Mouse (Mus musculus) MEL (cell line): ENCODE results near the gene Mul1. TPM values are rescaled to one million over a fixed set of nuclear protein-coding genes. Genes with fewer than 3 reads are reported as not detected.
"Not testable (repeated sequence)": the region's sequence is repeated elsewhere in the genome, so short reads cannot be mapped to it uniquely, and the experiment has no call there.

Experiments used
- DNase-seq: peaks from one replicate; pipeline ENCODE4 v3.0.0; 2011; ENCODE audit warnings: low read depth, low spot score
- H3K27ac ChIP-seq: 2 replicates; pipeline ENCODE4 v1.5.1; 2012; ENCODE audit warnings: low read depth, mild to moderate bottlenecking, control low read depth, low read length, moderate library complexity; ENCODE audit not compliant: control insufficient read depth
- H3K27me3 ChIP-seq, 2 experiments: fragments of 150-350 bp in 1 of 2; sonication (generic) in 1 of 2; 2 replicates each; pipeline ENCODE4 v1.6.1; 2012; ENCODE audit warnings: low read length in 2 of 2, mild to moderate bottlenecking in 2 of 2, improper control_type of control experiment in 1 of 2, moderate library complexity in 1 of 2; ENCODE audit not compliant: insufficient read depth in 2 of 2, control insufficient read depth in 1 of 2
- H3K36me3 ChIP-seq, 2 experiments: 2 replicates each; pipeline ENCODE4 v1.6.1; 2012 to 2014; ENCODE audit warnings: low read length in 2 of 2, improper control_type of control experiment in 1 of 2, inconsistent platforms in 1 of 2, mild to moderate bottlenecking in 1 of 2; ENCODE audit not compliant: insufficient read depth in 2 of 2, control insufficient read depth in 1 of 2
- H3K4me1 ChIP-seq, 2 experiments: fragments of 150-350 bp in 1 of 2; sonication (generic) in 1 of 2; 2 replicates each; pipeline ENCODE4 v1.6.1; 2012; ENCODE audit warnings: low read length in 2 of 2, improper control_type of control experiment in 1 of 2, mild to moderate bottlenecking in 1 of 2; ENCODE audit not compliant: insufficient read depth in 2 of 2, control insufficient read depth in 1 of 2
- H3K4me3 ChIP-seq, 2 experiments: fragments of 150-350 bp in 1 of 2; sonication (generic) in 1 of 2; 2 replicates each; pipeline ENCODE4 v1.5.1; 2012; ENCODE audit warnings: low read depth in 2 of 2, low read length in 2 of 2, mild to moderate bottlenecking in 2 of 2, moderate library complexity in 2 of 2, control low read depth in 1 of 2, improper control_type of control experiment in 1 of 2; ENCODE audit not compliant: control insufficient read depth in 1 of 2, insufficient read depth in 1 of 2
- H3K79me2 ChIP-seq: 2 replicates; pipeline ENCODE4 v1.6.1; 2012; ENCODE audit warnings: mild to moderate bottlenecking, low read length, moderate library complexity; ENCODE audit not compliant: control insufficient read depth, poor library complexity, insufficient read depth
- H3K9ac ChIP-seq: 2 replicates; pipeline ENCODE4 v1.6.1; 2012; ENCODE audit warnings: low read depth, mild to moderate bottlenecking, control low read depth, low read length, moderate library complexity; ENCODE audit not compliant: control insufficient read depth, poor library complexity, severe bottlenecking
- H3K9me3 ChIP-seq: fragments of 150-350 bp; sonication (generic); replicated peaks from 2 replicates; pipeline ENCODE4 v1.6.1; 2012; ENCODE audit warnings: mild to moderate bottlenecking, low read length, improper control_type of control experiment, moderate library complexity; ENCODE audit not compliant: insufficient read depth
- CHD1 ChIP-seq: IDR thresholded peaks from 2 replicates; pipeline ENCODE4 v1.6.1; 2012; ENCODE audit warnings: low read depth, mild to moderate bottlenecking, inconsistent platforms, low read length, improper control_type of control experiment
- CHD2 ChIP-seq: IDR thresholded peaks from 2 replicates; pipeline ENCODE4 v1.6.1; 2011; ENCODE audit warnings: low read length, improper control_type of control experiment
- CTCF ChIP-seq, 3 experiments: IDR thresholded peaks in 2 of 3; conservative IDR thresholded peaks in 1 of 3; 2 replicates each; pipeline ENCODE4 v1.5.1; 2011 to 2012; ENCODE audit warnings: low read length in 3 of 3, low read depth in 2 of 3, mild to moderate bottlenecking in 2 of 3, improper control_type of control experiment in 1 of 3, inconsistent platforms in 1 of 3, mixed read lengths in 1 of 3, moderate library complexity in 1 of 3; ENCODE audit not compliant: control insufficient read depth in 1 of 3, insufficient read depth in 1 of 3, poor library complexity in 1 of 3, severe bottlenecking in 1 of 3
- E2F4 ChIP-seq: IDR thresholded peaks from 2 replicates; pipeline ENCODE4 v1.6.1; 2011; ENCODE audit warnings: low read depth, low read length, improper control_type of control experiment, borderline replicate concordance
- ETS1 ChIP-seq: IDR thresholded peaks from 2 replicates; pipeline ENCODE4 v1.6.1; 2012; ENCODE audit warnings: low read depth, mild to moderate bottlenecking, inconsistent platforms, low read length, improper control_type of control experiment, moderate library complexity
- GABPA ChIP-seq: IDR thresholded peaks from 2 replicates; pipeline ENCODE4 v1.6.1; 2012; ENCODE audit warnings: low read depth, mild to moderate bottlenecking, inconsistent platforms, low read length, improper control_type of control experiment, moderate library complexity
- HCFC1 ChIP-seq: IDR thresholded peaks from 2 replicates; pipeline ENCODE4 v1.6.1; 2012; ENCODE audit warnings: low read depth, mild to moderate bottlenecking, inconsistent platforms, low read length, improper control_type of control experiment, moderate library complexity
- KAT2A ChIP-seq: conservative IDR thresholded peaks from 2 replicates; pipeline ENCODE4 v1.6.1; 2012; ENCODE audit warnings: low read depth, low read length, improper control_type of control experiment, inconsistent platforms
- MAX ChIP-seq: IDR thresholded peaks from 2 replicates; pipeline ENCODE4 v1.6.1; 2011; ENCODE audit warnings: low read length, improper control_type of control experiment
- MAZ ChIP-seq: IDR thresholded peaks from 2 replicates; pipeline ENCODE4 v1.6.1; 2012; ENCODE audit warnings: low read depth, mild to moderate bottlenecking, inconsistent platforms, low read length, improper control_type of control experiment
- MYC ChIP-seq: IDR thresholded peaks from 2 replicates; pipeline ENCODE4 v1.6.1; 2011; ENCODE audit warnings: low read depth, mild to moderate bottlenecking, low read length, improper control_type of control experiment, moderate library complexity
- NELFE ChIP-seq: IDR thresholded peaks from 2 replicates; pipeline ENCODE4 v1.6.1; 2011; ENCODE audit warnings: low read depth, low read length, improper control_type of control experiment
- NRF1 ChIP-seq: IDR thresholded peaks from 2 replicates; pipeline ENCODE4 v1.6.1; 2014; ENCODE audit warnings: low read depth, mild to moderate bottlenecking, inconsistent platforms, low read length, improper control_type of control experiment, moderate library complexity; ENCODE audit not compliant: poor library complexity, insufficient read depth, severe bottlenecking
- POLR2AphosphoS2 ChIP-seq: IDR thresholded peaks from 2 replicates; pipeline ENCODE4 v1.6.1; 2011; ENCODE audit warnings: low read length, improper control_type of control experiment
- POLR2AphosphoS5 ChIP-seq: IDR thresholded peaks from 2 replicates; pipeline ENCODE4 v1.6.1; 2012; ENCODE audit warnings: low read depth, borderline replicate concordance, mild to moderate bottlenecking, inconsistent platforms, low read length, moderate library complexity, mixed read lengths
- RAD21 ChIP-seq: IDR thresholded peaks from 2 replicates; pipeline ENCODE4 v1.6.1; 2011; ENCODE audit warnings: mild to moderate bottlenecking, low read depth, low read length, improper control_type of control experiment
- SMC3 ChIP-seq: IDR thresholded peaks from 2 replicates; pipeline ENCODE4 v1.6.1; 2011; ENCODE audit warnings: low read depth, low read length, improper control_type of control experiment
- TAL1 ChIP-seq: IDR thresholded peaks from 2 replicates; pipeline ENCODE4 v1.6.1; 2012; ENCODE audit warnings: mild to moderate bottlenecking, inconsistent platforms, low read length, moderate library complexity, mixed read lengths
- TCF12 ChIP-seq: IDR thresholded peaks from 2 replicates; pipeline ENCODE4 v1.6.1; 2014; ENCODE audit warnings: low read depth, mild to moderate bottlenecking, inconsistent platforms, low read length, improper control_type of control experiment, moderate library complexity
- USF2 ChIP-seq, 2 experiments: IDR thresholded peaks; 2 replicates each; pipeline ENCODE4 v1.6.1; 2011 to 2012; ENCODE audit warnings: improper control_type of control experiment in 2 of 2, low read length in 2 of 2, borderline replicate concordance in 1 of 2, inconsistent platforms in 1 of 2, low read depth in 1 of 2, mild to moderate bottlenecking in 1 of 2; ENCODE audit not compliant: insufficient read depth in 1 of 2
- ZMIZ1 ChIP-seq: IDR thresholded peaks from 2 replicates; pipeline ENCODE4 v1.6.1; 2012; ENCODE audit warnings: low read depth, mild to moderate bottlenecking, inconsistent platforms, low read length, improper control_type of control experiment, moderate library complexity
- polyA plus RNA-seq, 2 experiments: library from polyadenylated mRNA; stranded (reverse) in 1 of 2; unstranded in 1 of 2; fragments of >175 nt in 1 of 2; fragments of >200 nt in 1 of 2; gene quantifications; 2 replicates each; pipeline versions ENCODE4 v1.2.1 to v1.2.4; 2012; ENCODE audit warnings: low replicate concordance in 2 of 2, low read depth in 1 of 2; ENCODE audit not compliant: insufficient read length in 2 of 2, insufficient read depth in 1 of 2, missing spikeins in 1 of 2
- total RNA-seq: library from RNA; depleted of rRNA; stranded (reverse); fragments of 300-350 nt; gene quantifications from 2 replicates; pipeline ENCODE4 v1.2.3, GENCODE M21; 2012

The Mul1 gene
- total and polyA plus RNA-seq, 3 experiments = 31.3 to 31.9 TPM; not detected in 1

DNA sequence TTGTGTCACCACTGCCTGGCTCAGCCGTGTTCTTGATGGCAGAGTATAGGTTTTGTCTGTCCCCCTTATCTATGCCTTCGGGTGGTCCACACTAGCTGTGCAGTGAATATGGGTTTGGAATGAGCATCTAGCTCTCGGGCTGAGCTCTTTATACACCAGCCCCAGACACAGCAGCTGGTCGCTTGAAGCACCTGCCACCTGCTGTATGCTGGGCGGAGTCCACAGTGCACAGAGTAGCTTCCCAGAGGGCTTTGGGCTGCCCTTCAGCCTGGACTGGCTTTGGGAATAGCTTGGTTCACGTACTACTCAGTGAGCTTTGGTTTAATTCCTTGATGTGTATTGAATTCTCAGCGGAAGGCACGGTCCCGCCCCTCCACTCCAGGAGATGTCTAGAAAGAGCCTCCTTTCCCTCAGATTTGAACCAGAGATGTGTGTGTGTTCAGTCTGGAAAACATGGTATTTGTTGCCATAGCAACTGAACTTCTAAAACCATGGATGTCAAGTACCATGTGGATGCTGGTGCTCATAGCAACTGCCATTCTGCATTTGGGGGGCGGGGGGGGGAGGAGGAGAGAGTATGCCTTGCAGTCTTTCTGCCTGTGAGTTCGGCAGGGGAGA, 16.0 kb upstream of the Mul1 start:
- Histone ChIP-seq H3K36me3 (no peaks in the 10 kb centered on the region), H3K79me2 (no peaks in the 10 kb centered on the region), H3K9ac (no peak overlapping the region), H3K4me1 (no peaks in the 10 kb centered on the region), H3K9me3 (no peaks in the 10 kb centered on the region), H3K27me3 (peaks cover 0 to 9% of the 10 kb centered on the region in 2 experiments; a peak in 2 of 4 replicates), H3K27ac (no peak overlapping the region), H3K4me3 (no peak overlapping the region)
- TF ChIP-seq MYC (no peak), POLR2AphosphoS2 (no peak), ETS1 (no peak)
- no peak for DNase-seq

GRCm38 (mm10) chr4:138425028-138425427, 9.4 kb upstream of the Mul1 start:
- no peaks in the 10 kb centered on the region for H3K9me3 ChIP-seq
- H3K4me1 ChIP-seq = peaks cover 0 to 10% of the 10 kb centered on the region in 2 experiments; a peak in 2 of 4 replicates
- no peak for DNase-seq
- H3K27me3 ChIP-seq = peaks cover 0 to 2% of the 10 kb centered on the region in 2 experiments; a peak in 1 of 4 replicates
- no peaks in the 10 kb centered on the region for H3K79me2 ChIP-seq
- no peak overlapping the region for H3K9ac ChIP-seq
- H3K27ac ChIP-seq = no peak overlapping the region
- no peak overlapping the region for H3K4me3 ChIP-seq
- no peaks in the 10 kb centered on the region for H3K36me3 ChIP-seq
- TF ChIP-seq USF2 (IDR thresholded peaks at IDR 0.05; ENCODE audit: borderline replicate concordance in 1 of 2, insufficient read depth in 1 of 2, low read depth in 1 of 2, low read length in 2 of 2) (no peak), MAZ (no peak), CTCF (IDR thresholded peaks at IDR 0.05 in 2 of 3, conservative IDR thresholded peaks at IDR 0.05 in 1 of 3; ENCODE audit: control insufficient read depth in 1 of 3, insufficient read depth in 1 of 3, low read depth in 2 of 3, low read length in 3 of 3, poor library complexity in 1 of 3, severe bottlenecking in 1 of 3) (no peak), TCF12 (no peak), HCFC1 (no peak), CHD2 (no peak), GABPA (no peak), NRF1 (no peak), KAT2A (no peak), CHD1 (no peak), MAX (no peak), NELFE (no peak), MYC (no peak), ZMIZ1 (no peak), E2F4 (no peak), SMC3 (no peak), POLR2AphosphoS5 (no peak), RAD21 (no peak), TAL1 (no peak)

DNA sequence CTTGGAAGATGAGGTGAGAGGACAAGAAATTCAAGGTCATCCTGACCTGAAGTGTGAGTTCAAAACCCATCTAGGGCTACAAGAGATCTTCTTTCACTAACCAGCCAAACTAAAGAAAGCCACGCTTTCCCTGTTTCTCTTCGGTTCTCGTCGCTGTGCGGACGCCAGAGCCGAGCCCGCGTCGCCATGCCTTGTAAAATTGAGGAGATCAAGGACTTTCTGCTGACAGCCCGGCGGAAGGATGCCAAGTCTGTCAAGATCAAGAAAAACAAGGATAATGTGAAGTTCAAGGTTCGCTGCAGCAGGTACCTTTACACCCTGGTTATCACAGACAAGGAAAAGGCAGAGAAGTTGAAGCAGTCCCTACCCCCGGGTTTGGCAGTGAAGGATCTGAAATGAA, 8.9 kb upstream of the Mul1 start:
- H3K9me3 ChIP-seq, H3K79me2 ChIP-seq, H3K27me3 ChIP-seq, H3K9ac ChIP-seq, H3K27ac ChIP-seq, DNase-seq, H3K36me3 ChIP-seq, H3K4me1 ChIP-seq, H3K4me3 ChIP-seq: not testable (repeated sequence)
